Mouse (Mus musculus): ENCODE measurements at regions not wholly inside any gene's neighbourhood (a gene's known extent, or its start where the extent isn't known, plus 50 kb on each side); places are given as distances from the start of the nearest gene placed in this dataset.

DNA sequence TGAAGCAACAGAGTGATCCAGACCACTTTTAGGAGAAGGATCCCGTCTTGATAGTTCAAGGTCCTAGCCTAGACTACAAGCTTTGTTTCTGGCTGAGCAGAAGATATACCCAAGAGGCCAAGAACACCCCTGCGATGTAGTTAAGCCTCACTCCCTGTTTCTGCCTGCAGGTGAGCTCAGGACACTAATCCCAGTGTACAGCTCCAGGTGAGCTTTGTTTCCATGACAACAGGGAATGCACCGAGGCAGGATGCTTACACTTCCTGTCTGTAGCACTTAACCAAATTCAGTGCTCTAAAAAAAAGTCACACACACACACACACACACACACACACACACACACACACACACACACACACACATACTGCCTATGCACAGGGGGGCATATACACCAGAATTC, 230.7 kb downstream of the Ajap1 start:
- Histone ChIP-seq H3K4me3 (ENCODE audit: low read depth, low read length) (no peak overlapping the region), H3K27ac (ENCODE audit: low read length) (no peak overlapping the region), H3K9me3 (ENCODE audit: control insufficient read depth, low read depth, low read length) (no peaks in the 10 kb centered on the region), H3K4me1 (ENCODE audit: control insufficient read depth, insufficient read depth, low read length) (no peaks in the 10 kb centered on the region), H3K27me3 (ENCODE audit: control insufficient read depth, insufficient read depth, low read length) (no peaks in the 10 kb centered on the region), H3K9ac (replicated peaks; ENCODE audit: low read depth, low read length) (no peak overlapping the region), H3K36me3 (ENCODE audit: control insufficient read depth, insufficient read depth, low read length) (no peaks in the 10 kb centered on the region), H3K4me2 (replicated peaks; ENCODE audit: low read depth, low read length) (no peak overlapping the region)
- no peak for ATAC-seq (ENCODE audit: insufficient number of reproducible peaks, insufficient read depth, low FRiP score, low read depth)
- WGBS: 56% methylated on average over 3 of the region's 3 CpGs

- H3K27ac ChIP-seq (ENCODE audit: low read length): no peak overlapping the region
- no peaks in the 10 kb centered on the region for H3K4me1 ChIP-seq (ENCODE audit: control insufficient read depth, insufficient read depth, low read length)
- H3K27me3 ChIP-seq (ENCODE audit: control insufficient read depth, insufficient read depth, low read length): no peaks in the 10 kb centered on the region
- H3K4me3 ChIP-seq (ENCODE audit: low read depth, low read length): no peak overlapping the region
- H3K9ac ChIP-seq (replicated peaks; ENCODE audit: low read depth, low read length): no peak overlapping the region
- H3K4me2 ChIP-seq (replicated peaks; ENCODE audit: low read depth, low read length): no peak overlapping the region
- ATAC-seq (ENCODE audit: insufficient number of reproducible peaks, insufficient read depth, low FRiP score, low read depth): no peak
- no peaks in the 10 kb centered on the region for H3K9me3 ChIP-seq (ENCODE audit: control insufficient read depth, low read depth, low read length)
- no peaks in the 10 kb centered on the region for H3K36me3 ChIP-seq (ENCODE audit: control insufficient read depth, insufficient read depth, low read length)
- 66% methylated on average over 8 of the region's 8 CpGs for WGBS
Measured at GRCm38 (mm10) chr4:153251311-153251710, 231.3 kb downstream of the Ajap1 start.

DNA sequence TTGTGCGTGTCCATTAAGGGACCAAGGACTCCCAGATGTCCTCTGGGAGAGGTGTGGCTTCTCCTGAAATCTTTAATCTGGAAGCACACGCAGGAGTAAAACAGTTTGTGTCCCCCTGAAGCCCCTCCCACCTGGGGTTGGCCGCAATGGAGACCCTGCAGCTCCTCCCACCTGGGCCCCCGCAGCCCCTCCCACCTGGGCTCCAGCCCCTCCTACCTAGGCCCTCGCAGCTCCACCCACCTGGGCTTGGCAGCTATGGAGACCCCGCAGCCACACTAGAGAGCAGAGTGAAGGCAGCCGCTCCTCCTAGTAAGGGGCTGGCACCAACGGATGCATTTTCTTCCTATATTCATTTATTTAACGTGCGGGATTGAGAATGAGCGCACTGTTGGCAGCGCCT, 245.9 kb downstream of the Ajap1 start:
- ATAC-seq (ENCODE audit: insufficient number of reproducible peaks, insufficient read depth, low FRiP score, low read depth): peak; percentile 65; the same call in 1 of the 2 replicates
- WGBS: 5% methylated on average over 12 of the region's 12 CpGs

DNA sequence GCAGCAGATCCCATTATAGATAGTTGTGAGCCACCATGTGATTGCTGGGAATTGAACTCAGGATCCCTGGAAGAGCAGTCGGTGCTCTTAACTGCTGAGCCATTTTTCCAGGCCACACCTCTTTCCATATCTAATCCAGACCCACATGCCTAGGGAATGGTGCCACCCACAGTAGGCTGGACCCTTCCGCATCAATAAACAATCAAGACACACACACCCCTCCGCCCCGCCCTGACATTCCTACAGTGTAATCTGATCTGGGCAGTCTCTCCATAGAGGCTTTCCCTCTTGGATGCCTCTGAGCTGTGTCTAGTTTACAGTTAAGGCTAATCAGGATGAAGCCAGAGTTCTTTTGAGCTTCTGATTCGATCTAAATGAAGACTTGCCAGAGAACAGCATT, 248.8 kb downstream of the Ajap1 start:
- Histone ChIP-seq H3K9ac (replicated peaks; ENCODE audit: low read depth, low read length) (no peak overlapping the region), H3K27me3 (ENCODE audit: control insufficient read depth, insufficient read depth, low read length) (no peaks in the 10 kb centered on the region), H3K4me1 (ENCODE audit: control insufficient read depth, insufficient read depth, low read length) (0 out of 2 replicates have a peak, but pooled peaks cover 5% of the 10 kb centered on the region), H3K36me3 (ENCODE audit: control insufficient read depth, insufficient read depth, low read length) (no peaks in the 10 kb centered on the region), H3K27ac (ENCODE audit: low read length) (no peak overlapping the region), H3K9me3 (ENCODE audit: control insufficient read depth, low read depth, low read length) (no peaks in the 10 kb centered on the region), H3K4me2 (replicated peaks; ENCODE audit: low read depth, low read length) (no peak overlapping the region), H3K4me3 (ENCODE audit: low read depth, low read length) (no peak overlapping the region)
- no peak for ATAC-seq (ENCODE audit: insufficient number of reproducible peaks, insufficient read depth, low FRiP score, low read depth)
- WGBS: 59% methylated on average over 5 of the region's 5 CpGs

More for the DNA sequence above, 245.9 kb downstream of the Ajap1 start:
- Histone ChIP-seq H3K9me3 (ENCODE audit: control insufficient read depth, low read depth, low read length) (no peaks in the 10 kb centered on the region), H3K27ac (ENCODE audit: low read length) (no peak overlapping the region), H3K36me3 (ENCODE audit: control insufficient read depth, insufficient read depth, low read length) (no peaks in the 10 kb centered on the region), H3K4me2 (replicated peaks; ENCODE audit: low read depth, low read length) (no peak overlapping the region), H3K27me3 (ENCODE audit: control insufficient read depth, insufficient read depth, low read length) (no peaks in the 10 kb centered on the region), H3K4me1 (ENCODE audit: control insufficient read depth, insufficient read depth, low read length) (0 out of 2 replicates have a peak, but pooled peaks cover 5% of the 10 kb centered on the region), H3K4me3 (ENCODE audit: low read depth, low read length) (no peak overlapping the region), H3K9ac (replicated peaks; ENCODE audit: low read depth, low read length) (no peak overlapping the region)

GRCm38 (mm10) chr4:153229221-153229620, 253.4 kb downstream of the Ajap1 start:
- Histone ChIP-seq H3K27ac (ENCODE audit: low read length) (no peak overlapping the region), H3K9ac (replicated peaks; ENCODE audit: low read depth, low read length) (no peak overlapping the region), H3K4me2 (replicated peaks; ENCODE audit: low read depth, low read length) (no peak overlapping the region), H3K4me1 (ENCODE audit: control insufficient read depth, insufficient read depth, low read length) (peaks cover 7% of the 10 kb centered on the region; the same call in 1 of the 2 replicates), H3K9me3 (ENCODE audit: control insufficient read depth, low read depth, low read length) (no peaks in the 10 kb centered on the region), H3K4me3 (ENCODE audit: low read depth, low read length) (no peak overlapping the region), H3K27me3 (ENCODE audit: control insufficient read depth, insufficient read depth, low read length) (no peaks in the 10 kb centered on the region), H3K36me3 (ENCODE audit: control insufficient read depth, insufficient read depth, low read length) (no peaks in the 10 kb centered on the region)
- ATAC-seq (ENCODE audit: insufficient number of reproducible peaks, insufficient read depth, low FRiP score, low read depth): no peak
- 61% methylated on average over 5 of the region's 5 CpGs for WGBS

GRCm38 (mm10) chr4:153227680-153228420, 254.8 kb downstream of the Ajap1 start:
- no peaks in the 10 kb centered on the region for H3K36me3 ChIP-seq (ENCODE audit: control insufficient read depth, insufficient read depth, low read length)
- no peak overlapping the region for H3K9ac ChIP-seq (replicated peaks; ENCODE audit: low read depth, low read length)
- no peak overlapping the region for H3K27ac ChIP-seq (ENCODE audit: low read length)
- WGBS: 43% methylated on average over 13 of the region's 13 CpGs
- H3K27me3 ChIP-seq (ENCODE audit: control insufficient read depth, insufficient read depth, low read length): no peaks in the 10 kb centered on the region
- no peak overlapping the region for H3K4me3 ChIP-seq (ENCODE audit: low read depth, low read length)
- no peak for ATAC-seq (ENCODE audit: insufficient number of reproducible peaks, insufficient read depth, low FRiP score, low read depth)
- H3K9me3 ChIP-seq (ENCODE audit: control insufficient read depth, low read depth, low read length): no peaks in the 10 kb centered on the region
- H3K4me2 ChIP-seq (replicated peaks; ENCODE audit: low read depth, low read length): no peak overlapping the region
- H3K4me1 ChIP-seq (ENCODE audit: control insufficient read depth, insufficient read depth, low read length): peaks cover 7% of the 10 kb centered on the region; the same call in 1 of the 2 replicates

GRCm38 (mm10) chr4:153224618-153225177, 257.9 kb downstream of the Ajap1 start:
- no peak overlapping the region for H3K4me2 ChIP-seq (replicated peaks; ENCODE audit: low read depth, low read length)
- H3K27ac ChIP-seq (ENCODE audit: low read length): no peak overlapping the region
- peak; percentile 43; the same call in 1 of the 2 replicates for ATAC-seq (ENCODE audit: insufficient number of reproducible peaks, insufficient read depth, low FRiP score, low read depth)
- no peak overlapping the region for H3K4me3 ChIP-seq (ENCODE audit: low read depth, low read length)
- WGBS: 22% methylated on average over 6 of the region's 6 CpGs
- H3K9ac ChIP-seq (replicated peaks; ENCODE audit: low read depth, low read length): no peak overlapping the region
- no peaks in the 10 kb centered on the region for H3K27me3 ChIP-seq (ENCODE audit: control insufficient read depth, insufficient read depth, low read length)
- no peaks in the 10 kb centered on the region for H3K9me3 ChIP-seq (ENCODE audit: control insufficient read depth, low read depth, low read length)
- H3K36me3 ChIP-seq (ENCODE audit: control insufficient read depth, insufficient read depth, low read length): no peaks in the 10 kb centered on the region
- peaks cover 11% of the 10 kb centered on the region; the same call in 1 of the 2 replicates for H3K4me1 ChIP-seq (ENCODE audit: control insufficient read depth, insufficient read depth, low read length)

DNA sequence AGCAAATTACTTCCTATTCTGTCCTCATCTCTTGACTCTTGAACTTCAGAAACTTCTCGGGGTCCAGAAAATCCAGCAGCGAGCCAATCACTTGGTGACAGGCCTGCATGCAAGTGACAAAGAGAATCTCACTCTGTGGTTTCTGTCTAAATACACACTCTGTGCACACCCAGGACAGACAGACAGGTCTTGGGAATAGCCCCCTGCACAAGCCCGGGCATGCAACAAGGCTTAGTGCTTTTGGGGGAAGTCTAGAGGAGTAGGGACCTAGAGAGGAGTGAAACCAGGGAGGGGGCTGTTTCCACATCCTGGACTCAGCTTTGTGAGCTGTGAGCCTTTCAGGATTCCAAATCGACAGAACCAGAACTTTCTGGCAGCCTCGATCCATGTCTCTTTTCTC, 259.6 kb downstream of the Ajap1 start:
- no peak for ATAC-seq (ENCODE audit: insufficient number of reproducible peaks, insufficient read depth, low FRiP score, low read depth)
- H3K27me3 ChIP-seq (ENCODE audit: control insufficient read depth, insufficient read depth, low read length): no peaks in the 10 kb centered on the region

More for the DNA sequence above, 259.6 kb downstream of the Ajap1 start:
- no peak overlapping the region for H3K4me3 ChIP-seq (ENCODE audit: low read depth, low read length)
- 86% methylated on average over 5 of the region's 5 CpGs for WGBS
- no peak overlapping the region for H3K9ac ChIP-seq (replicated peaks; ENCODE audit: low read depth, low read length)
- no peak overlapping the region for H3K4me2 ChIP-seq (replicated peaks; ENCODE audit: low read depth, low read length)
- H3K4me1 ChIP-seq (ENCODE audit: control insufficient read depth, insufficient read depth, low read length): peaks cover 12% of the 10 kb centered on the region; the same call in 1 of the 2 replicates
- no peaks in the 10 kb centered on the region for H3K9me3 ChIP-seq (ENCODE audit: control insufficient read depth, low read depth, low read length)
- no peak overlapping the region for H3K27ac ChIP-seq (ENCODE audit: low read length)
- no peaks in the 10 kb centered on the region for H3K36me3 ChIP-seq (ENCODE audit: control insufficient read depth, insufficient read depth, low read length)
